Mouse (Mus musculus): ENCODE measurements around the gene Snapc1. TPM values are rescaled to one million over a fixed set of nuclear protein-coding genes. Genes with fewer than 3 reads are reported as not detected.

The Snapc1 gene
- 16.5 and 16.7 TPM in 2 replicates for polyA plus RNA-seq (2015; fragmentation: Nextera tagmentation; extraction: Ambion mirVana)

DNA sequence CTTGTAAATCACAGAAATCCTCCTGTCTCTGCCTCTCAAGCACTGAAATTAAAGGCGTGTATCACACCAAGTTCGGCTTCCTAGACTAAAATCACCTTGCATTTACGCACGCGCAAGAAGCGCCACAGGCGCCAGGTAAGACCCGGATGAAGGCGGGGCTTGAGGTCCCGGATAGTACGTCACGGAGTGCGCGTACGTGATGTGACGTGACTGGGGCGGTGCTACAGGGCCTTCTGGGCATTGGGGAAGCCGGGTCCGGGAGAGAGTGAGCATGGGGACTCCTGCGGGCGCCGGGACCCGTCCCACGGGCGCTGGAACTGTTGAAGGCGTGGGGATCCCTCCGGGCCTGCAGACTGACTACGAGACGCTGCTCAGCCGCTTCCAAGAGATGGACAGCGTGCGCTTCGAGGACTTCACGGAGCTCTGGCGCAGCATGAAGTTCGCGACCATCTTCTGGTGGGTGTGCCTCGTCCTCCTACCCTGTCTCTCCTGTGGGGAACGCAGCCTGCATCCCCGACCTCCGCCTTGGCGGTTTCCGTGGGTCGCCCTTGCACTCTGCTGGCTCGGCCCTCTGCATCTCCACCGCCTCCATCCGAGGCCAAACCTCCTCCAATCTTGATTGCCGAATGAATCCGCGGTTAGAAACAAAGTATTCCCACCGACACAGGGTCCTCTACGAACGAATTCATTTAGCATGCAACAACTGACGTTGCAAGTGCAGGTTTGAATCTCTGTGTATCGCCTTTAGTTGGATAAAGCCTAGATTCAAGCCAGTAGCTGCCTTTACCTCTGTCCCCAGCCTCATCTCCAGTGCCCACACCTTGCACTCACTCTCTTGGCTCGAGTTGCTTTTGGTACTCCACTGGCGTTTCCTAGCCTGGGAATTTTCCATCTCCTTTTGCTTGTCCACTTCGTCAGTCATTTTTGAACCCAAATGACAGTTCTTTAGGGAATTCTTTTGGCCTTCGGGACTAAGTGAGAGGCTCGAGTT is at the start of gene Snapc1:
Gene Snapc1 (plus strand): TSS at position 191 of the 991 bp plus-strand sequence.
- H3K4me2 ChIP-seq, result peak within 1 kb of the TSS; percentile 84
- no peaks in the 10 kb centered on the region for H3K27me3 ChIP-seq (replicated peaks)
- peak within 1 kb of the TSS; percentile 73 for H3K27ac ChIP-seq
- ATAC-seq (ENCODE audit: insufficient read depth, low FRiP score, low read depth), result peak; percentile 100
- H3K4me1 ChIP-seq, result peaks cover 6% of the 10 kb centered on the region; the same call in 1 of the 2 replicates
- peak within 1 kb of the TSS; percentile 83 for H3K9ac ChIP-seq
- no peaks in the 10 kb centered on the region for H3K9me3 ChIP-seq
- H3K4me3 ChIP-seq (replicated peaks), result peak within 1 kb of the TSS; percentile 86
- under 1% methylated on average over 60 of the region's 60 CpGs for WGBS
- peaks cover 13% of the 10 kb centered on the region; the same call in 1 of the 2 replicates for H3K36me3 ChIP-seq

DNA sequence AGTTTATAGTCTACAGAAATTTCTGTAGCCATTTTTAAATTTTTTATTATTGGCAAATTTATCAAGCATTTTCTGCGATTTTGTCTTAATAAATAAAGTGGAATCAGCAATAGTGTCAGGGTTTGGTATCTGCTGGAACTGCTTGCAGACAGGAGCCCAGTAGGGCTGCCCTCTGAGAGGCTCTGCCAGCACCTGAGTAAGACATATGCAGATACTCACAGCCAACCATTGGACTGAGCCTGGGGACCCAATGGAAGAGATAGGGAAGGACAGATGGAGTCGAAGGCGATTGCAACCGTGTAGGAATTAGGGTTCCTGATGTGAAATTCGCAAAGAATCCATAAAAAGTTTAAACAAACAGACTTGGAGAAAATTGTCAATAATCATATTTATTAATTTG is 45.8 kb upstream of the Snapc1 start:
- Histone ChIP-seq H3K4me3 (replicated peaks) (no peak overlapping the region), H3K27me3 (replicated peaks) (no peaks in the 10 kb centered on the region), H3K27ac (no peak overlapping the region), H3K36me3 (no peaks in the 10 kb centered on the region), H3K4me1 (no peaks in the 10 kb centered on the region), H3K9me3 (no peaks in the 10 kb centered on the region), H3K9ac (no peak overlapping the region), H3K4me2 (no peak overlapping the region)
- WGBS, result 92% methylated on average over 5 of the region's 5 CpGs
- no peak for ATAC-seq (ENCODE audit: insufficient read depth, low FRiP score, low read depth)

DNA sequence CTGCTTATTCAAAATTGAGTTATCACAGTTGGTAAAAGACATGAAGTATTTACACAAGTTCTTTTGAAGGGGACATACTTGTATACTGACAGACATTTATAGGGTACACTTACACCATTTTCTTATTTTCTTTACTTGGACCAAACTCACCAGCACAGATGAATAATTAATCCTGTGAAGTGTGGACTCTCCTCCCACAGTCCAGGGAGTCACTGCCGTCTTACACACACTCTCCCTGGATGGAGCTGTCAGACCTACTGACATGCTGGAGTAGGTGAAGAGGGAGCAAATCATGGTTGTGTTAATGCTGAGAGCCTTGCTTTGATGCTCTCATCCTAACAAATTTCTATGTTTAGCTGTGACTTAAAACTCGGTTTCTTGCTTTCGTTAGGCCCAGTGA is 34.0 kb upstream of the Snapc1 start:
- no peak overlapping the region for H3K27ac ChIP-seq
- no peak overlapping the region for H3K4me3 ChIP-seq (replicated peaks)
- H3K9me3 ChIP-seq, result no peaks in the 10 kb centered on the region
- no peak for ATAC-seq (ENCODE audit: insufficient read depth, low FRiP score, low read depth)
- H3K4me2 ChIP-seq, result no peak overlapping the region
- no peak overlapping the region for H3K9ac ChIP-seq
- 81% methylated on average over 3 of the region's 3 CpGs for WGBS
- no peaks in the 10 kb centered on the region for H3K4me1 ChIP-seq
- H3K27me3 ChIP-seq (replicated peaks), result no peaks in the 10 kb centered on the region
- H3K36me3 ChIP-seq, result peaks cover 25% of the 10 kb centered on the region; the same call in 1 of the 2 replicates

DNA sequence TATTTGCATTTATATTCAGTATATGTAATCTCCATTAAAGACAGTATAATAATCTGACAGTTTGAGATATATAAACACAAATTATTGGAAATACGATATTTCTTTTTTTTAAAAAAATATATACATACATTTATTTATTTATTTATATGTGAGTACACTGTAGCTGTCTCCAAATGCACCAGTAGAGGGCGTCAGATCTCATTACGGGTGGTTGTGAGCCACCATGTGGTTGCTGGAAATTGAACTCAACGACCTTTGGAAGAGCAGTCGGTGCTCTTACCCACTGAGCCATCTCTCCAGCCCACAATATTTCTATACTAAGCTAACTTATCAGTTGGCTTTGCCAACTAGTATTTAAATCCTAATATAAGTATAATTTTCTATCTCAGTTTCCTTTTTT is 33.0 kb upstream of the Snapc1 start:
- Histone ChIP-seq H3K4me2 (no peak overlapping the region), H3K4me1 (no peaks in the 10 kb centered on the region), H3K9ac (no peak overlapping the region), H3K27ac (no peak overlapping the region), H3K4me3 (replicated peaks) (no peak overlapping the region), H3K27me3 (replicated peaks) (no peaks in the 10 kb centered on the region), H3K9me3 (no peaks in the 10 kb centered on the region), H3K36me3 (peaks cover 25% of the 10 kb centered on the region; the same call in 1 of the 2 replicates)
- 58% methylated on average over 5 of the region's 5 CpGs for WGBS
- no peak for ATAC-seq (ENCODE audit: insufficient read depth, low FRiP score, low read depth)

DNA sequence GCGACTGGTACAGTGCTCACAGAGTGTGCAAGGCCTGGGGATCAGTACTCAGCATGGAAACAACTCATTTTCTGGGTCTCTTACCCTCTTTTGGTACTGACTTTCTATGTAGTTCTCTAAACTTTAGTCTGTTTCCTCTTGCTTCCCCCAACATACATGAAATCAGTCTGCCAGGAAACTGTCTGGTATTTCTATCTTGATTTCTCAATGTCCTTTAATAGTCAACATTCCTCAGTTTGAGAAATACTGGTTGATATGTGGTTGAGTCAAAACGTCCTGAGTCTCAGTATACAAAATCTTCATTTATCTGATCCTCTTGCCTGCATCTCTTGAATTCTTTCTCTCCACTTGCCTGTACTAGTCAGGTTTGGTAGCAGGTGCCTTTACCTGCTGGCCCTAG is 29.8 kb upstream of the Snapc1 start:
- Histone ChIP-seq H3K4me2 (no peak overlapping the region), H3K9ac (no peak overlapping the region), H3K9me3 (no peaks in the 10 kb centered on the region), H3K27me3 (replicated peaks) (no peaks in the 10 kb centered on the region), H3K36me3 (peaks cover 22% of the 10 kb centered on the region), H3K4me3 (replicated peaks) (no peak overlapping the region), H3K4me1 (no peaks in the 10 kb centered on the region), H3K27ac (no peak overlapping the region)
- no peak for ATAC-seq (ENCODE audit: insufficient read depth, low FRiP score, low read depth)
- 75% methylated on average over 2 of the region's 2 CpGs for WGBS

DNA sequence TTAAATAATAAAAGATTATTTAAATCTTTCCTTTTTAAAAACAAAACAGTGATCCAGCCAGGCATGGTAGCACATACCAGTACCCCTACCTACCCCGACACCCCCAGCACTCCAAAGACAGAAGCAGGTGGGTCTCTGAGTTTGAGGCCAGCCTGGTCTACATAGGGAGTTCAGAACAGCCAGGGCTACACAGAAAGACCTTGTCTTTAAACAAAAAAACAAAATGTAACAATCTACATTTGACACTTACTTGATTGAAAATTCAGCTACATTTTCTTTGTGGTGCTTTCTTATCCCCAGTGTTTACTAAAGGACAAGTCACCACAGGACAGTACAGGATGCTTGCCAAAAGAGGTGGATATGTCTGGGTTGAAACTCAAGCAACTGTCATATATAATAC is 26.9 kb upstream of the Snapc1 start, which contains the start of gene Gm49321:
Gene Gm49321 (plus strand): TSS at position 301 of the 400 bp plus-strand sequence.
- H3K9me3 ChIP-seq, result no peaks in the 10 kb centered on the region
- no peaks in the 10 kb centered on the region for H3K27me3 ChIP-seq (replicated peaks)
- H3K36me3 ChIP-seq, result peaks cover 19% of the 10 kb centered on the region
- no peak within 1 kb of the TSS for H3K9ac ChIP-seq
- no peak within 1 kb of the TSS for H3K4me3 ChIP-seq (replicated peaks)
- H3K4me1 ChIP-seq, result no peaks in the 10 kb centered on the region
- H3K27ac ChIP-seq, result no peak within 1 kb of the TSS
- H3K4me2 ChIP-seq, result no peak within 1 kb of the TSS
- ATAC-seq (ENCODE audit: insufficient read depth, low FRiP score, low read depth), result no peak
- 87% methylated on average over 1 of the region's 1 CpGs for WGBS

DNA sequence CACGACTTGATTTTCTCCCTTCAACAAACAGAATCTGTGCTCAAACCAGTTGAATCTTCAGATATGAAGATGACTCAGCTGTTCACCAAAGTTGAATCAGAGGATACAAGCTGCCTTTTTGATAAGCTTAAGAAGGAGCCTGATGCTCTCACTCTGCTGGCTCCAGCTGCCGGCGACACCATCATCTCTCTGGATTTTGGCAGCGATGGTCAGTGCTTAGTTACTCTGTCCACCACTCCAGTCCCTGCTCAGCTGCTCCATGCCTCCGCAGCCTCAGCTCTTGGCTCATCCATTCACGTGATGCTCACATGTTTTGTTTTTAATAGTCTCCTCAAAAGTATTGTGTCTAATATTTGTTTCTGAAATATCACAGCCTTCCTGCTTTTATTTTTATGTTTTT is 24.7 kb upstream of the Snapc1 start:
- Histone ChIP-seq H3K4me3 (replicated peaks) (no peak overlapping the region), H3K36me3 (peaks cover 20% of the 10 kb centered on the region), H3K4me2 (no peak overlapping the region), H3K9me3 (no peaks in the 10 kb centered on the region), H3K4me1 (no peaks in the 10 kb centered on the region), H3K9ac (no peak overlapping the region), H3K27me3 (replicated peaks) (no peaks in the 10 kb centered on the region), H3K27ac (no peak overlapping the region)
- 84% methylated on average over 6 of the region's 6 CpGs for WGBS
- ATAC-seq (ENCODE audit: insufficient read depth, low FRiP score, low read depth), result no peak

DNA sequence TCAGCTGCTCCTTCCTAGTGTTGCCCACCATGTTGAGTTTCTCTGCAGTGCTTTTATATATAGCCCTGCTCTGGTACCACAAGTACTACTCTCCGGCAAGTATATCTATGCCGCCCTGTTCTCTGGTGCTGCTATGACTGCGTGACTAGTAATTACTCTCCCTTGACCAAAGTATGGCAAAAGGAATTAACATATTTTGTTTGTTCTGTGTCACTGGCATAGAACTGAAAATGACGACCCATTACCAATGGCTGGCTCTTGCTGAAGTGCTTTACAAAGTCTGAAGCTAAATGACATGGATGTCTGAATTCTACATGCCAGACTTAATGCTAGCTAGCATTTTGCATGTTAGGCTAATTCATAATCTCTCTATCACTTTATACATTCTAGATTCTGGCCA is 15.9 kb upstream of the Snapc1 start:
- no peaks in the 10 kb centered on the region for H3K9me3 ChIP-seq
- 90% methylated on average over 4 of the region's 4 CpGs for WGBS

DNA sequence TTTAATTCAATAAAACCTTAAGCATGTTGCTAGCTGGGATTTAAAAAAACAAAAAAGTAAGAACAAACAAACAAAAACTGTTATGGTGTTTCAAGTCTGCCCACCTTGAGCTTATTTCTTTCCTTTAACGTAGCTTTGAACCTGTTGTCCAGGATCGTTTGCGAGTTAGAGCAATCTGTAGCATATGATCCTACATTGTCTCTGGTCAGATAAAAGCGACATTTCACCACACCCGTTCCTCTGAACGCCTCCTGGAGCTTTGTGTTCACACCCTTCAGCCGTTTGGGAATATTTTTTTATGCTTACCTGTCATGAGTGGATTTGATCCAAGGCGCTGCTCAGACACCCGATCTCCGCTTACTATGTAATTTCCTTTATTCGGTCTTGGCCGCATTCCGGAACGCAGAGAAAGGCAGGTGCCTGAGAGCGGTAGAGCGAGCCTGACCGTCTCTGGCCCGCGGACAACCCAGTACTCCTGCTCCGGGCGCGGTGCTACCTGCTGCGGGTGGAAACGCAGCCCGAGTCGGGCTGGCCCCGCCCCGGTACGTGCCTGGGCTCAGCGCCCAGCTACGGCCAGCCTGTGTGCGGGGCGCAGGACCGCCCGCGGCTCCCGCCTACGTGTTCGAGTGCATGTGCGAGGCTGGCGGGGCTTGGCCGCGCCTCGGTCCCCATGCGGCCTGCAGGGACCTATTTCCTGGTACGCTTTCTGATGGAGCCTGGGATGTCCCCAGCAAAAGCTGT is 14.8 kb upstream of the Snapc1 start:
- WGBS, result 11% methylated on average over 46 of the region's 46 CpGs
- ATAC-seq (ENCODE audit: insufficient read depth, low FRiP score, low read depth), result peak; percentile 86
- Histone ChIP-seq H3K9me3 (no peaks in the 10 kb centered on the region), H3K4me2 (peak overlapping the region; percentile 78), H3K4me3 (replicated peaks) (peak overlapping the region; percentile 41), H3K9ac (peak overlapping the region; percentile 25; the same call in 1 of the 2 replicates), H3K36me3 (peaks cover 6% of the 10 kb centered on the region; the same call in 1 of the 2 replicates), H3K27me3 (replicated peaks) (no peaks in the 10 kb centered on the region), H3K27ac (no peak overlapping the region), H3K4me1 (no peaks in the 10 kb centered on the region)

More for the DNA sequence above, 15.9 kb upstream of the Snapc1 start:
- H3K4me3 ChIP-seq (replicated peaks), result no peak overlapping the region
- no peak overlapping the region for H3K9ac ChIP-seq
- H3K4me2 ChIP-seq, result no peak overlapping the region
- ATAC-seq (ENCODE audit: insufficient read depth, low FRiP score, low read depth), result no peak
- no peaks in the 10 kb centered on the region for H3K4me1 ChIP-seq
- H3K27me3 ChIP-seq (replicated peaks), result no peaks in the 10 kb centered on the region
- H3K36me3 ChIP-seq, result peaks cover 11% of the 10 kb centered on the region
- no peak overlapping the region for H3K27ac ChIP-seq

DNA sequence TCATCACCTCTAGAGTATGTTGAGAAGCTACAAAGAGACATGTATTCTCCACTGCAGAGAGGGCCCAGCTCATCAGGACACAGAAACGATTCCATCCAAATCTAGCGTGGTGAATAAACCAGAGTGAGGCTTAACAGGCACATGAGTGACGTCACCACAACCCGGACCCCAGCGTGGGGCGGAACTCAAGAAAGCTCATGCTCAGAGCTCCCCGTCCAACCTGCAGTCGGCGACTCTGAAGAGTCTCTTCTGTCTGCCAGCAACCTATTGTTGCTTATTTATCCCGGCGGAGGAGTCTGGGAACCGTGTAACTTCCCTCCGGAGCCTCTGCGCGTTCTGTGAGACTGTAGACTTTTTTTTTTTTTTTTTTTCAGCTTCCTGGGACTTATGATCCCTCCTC is 11.4 kb upstream of the Snapc1 start:
- no peak for ATAC-seq (ENCODE audit: insufficient read depth, low FRiP score, low read depth)
- peak overlapping the region; percentile 38 for H3K4me3 ChIP-seq (replicated peaks)
- H3K9me3 ChIP-seq, result no peaks in the 10 kb centered on the region
- H3K9ac ChIP-seq, result no peak overlapping the region
- H3K27me3 ChIP-seq (replicated peaks), result no peaks in the 10 kb centered on the region
- no peaks in the 10 kb centered on the region for H3K4me1 ChIP-seq
- H3K27ac ChIP-seq, result no peak overlapping the region
- H3K36me3 ChIP-seq, result no peaks in the 10 kb centered on the region
- H3K4me2 ChIP-seq, result peak overlapping the region; percentile 64
- 10% methylated on average over 15 of the region's 15 CpGs for WGBS

DNA sequence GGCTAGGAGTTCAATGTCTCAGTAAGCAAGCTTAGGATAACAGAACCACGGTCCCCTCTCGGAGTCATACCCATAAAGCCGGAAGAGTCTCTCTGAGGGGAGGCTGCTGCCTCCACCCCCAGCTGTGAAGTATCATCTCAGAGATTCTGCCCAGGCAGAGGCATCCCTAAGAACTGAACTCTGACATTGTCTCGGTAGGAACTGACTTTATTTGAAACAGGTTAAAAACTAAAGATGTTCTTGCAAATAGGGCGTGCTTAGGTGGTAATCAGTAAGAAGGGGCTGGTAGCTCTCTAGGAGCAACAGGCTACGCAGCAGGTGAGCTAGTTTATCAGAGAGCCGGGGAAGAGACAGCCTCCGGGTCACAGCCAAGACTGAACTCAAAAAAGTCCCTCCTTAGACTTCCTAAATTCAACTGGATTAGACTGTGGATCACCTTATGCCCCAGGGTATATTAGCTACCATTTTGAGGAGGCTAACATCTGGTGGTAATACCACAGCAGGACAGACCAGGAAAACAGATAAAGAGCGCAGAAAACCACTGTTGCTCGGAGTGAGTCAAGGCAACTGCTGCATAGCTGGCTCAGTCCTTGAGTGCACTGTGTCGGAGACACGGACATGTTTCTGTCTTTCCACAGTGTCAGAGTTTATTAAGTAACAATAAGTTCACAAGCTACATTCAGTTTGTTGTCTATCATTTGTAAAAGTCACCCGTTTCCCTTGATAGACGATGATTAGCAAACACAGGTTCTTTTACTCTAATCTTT is 10.7 kb upstream of the Snapc1 start:
- peak overlapping the region; percentile 64 for H3K4me2 ChIP-seq
- no peak overlapping the region for H3K27ac ChIP-seq
- H3K27me3 ChIP-seq (replicated peaks), result no peaks in the 10 kb centered on the region
- 36% methylated on average over 14 of the region's 14 CpGs for WGBS
- no peaks in the 10 kb centered on the region for H3K4me1 ChIP-seq
- no peak for ATAC-seq (ENCODE audit: insufficient read depth, low FRiP score, low read depth)
- 0 out of 2 replicates have a peak overlapping the region, but pooled peaks have one; percentile 36 for H3K9ac ChIP-seq
- H3K4me3 ChIP-seq (replicated peaks), result peak overlapping the region; percentile 38
- H3K36me3 ChIP-seq, result no peaks in the 10 kb centered on the region
- H3K9me3 ChIP-seq, result no peaks in the 10 kb centered on the region
